Mouse (Mus musculus) forebrain, postnatal 0 days (tissue): ENCODE data around the gene Homer3. TPM values are rescaled to one million over a fixed set of nuclear protein-coding genes. Genes with fewer than 3 reads are reported as not detected.

Experiments used
- ATAC-seq: fragments of 200-750 bp; cut with Nextera tagmentation; 2 replicates; pipeline ENCODE4 v1.8.0; 2017; ENCODE audit warnings: mild to moderate bottlenecking, moderate library complexity
- DNase-seq: peaks from one replicate; pipeline ENCODE4 v3.0.0-alpha.2; 2015
- H3K27ac ChIP-seq: fragments of 300-500 bp; sonication (generic); 2 replicates; pipeline ENCODE4 v1.5.1; 2014; ENCODE audit warnings: low read depth, mild to moderate bottlenecking, antibody characterized with exemption, low read length, moderate library complexity, mixed read lengths
- H3K27me3 ChIP-seq: fragments of 300-500 bp; sonication (generic); 2 replicates; pipeline ENCODE4 v1.6.1; 2014; ENCODE audit warnings: mild to moderate bottlenecking, low read length, mixed read lengths; ENCODE audit not compliant: insufficient read depth
- H3K36me3 ChIP-seq: fragments of 300-500 bp; sonication (generic); 2 replicates; pipeline ENCODE4 v1.6.1; 2014; ENCODE audit warnings: mild to moderate bottlenecking, moderate library complexity; ENCODE audit not compliant: insufficient read depth
- H3K4me1 ChIP-seq: fragments of 300-500 bp; sonication (generic); 2 replicates; pipeline ENCODE4 v1.6.1; 2014; ENCODE audit warnings: antibody characterized with exemption; ENCODE audit not compliant: insufficient read depth
- H3K4me2 ChIP-seq: fragments of 300-500 bp; sonication (generic); 2 replicates; pipeline ENCODE4 v1.6.1; 2014; ENCODE audit warnings: low read depth, mild to moderate bottlenecking, moderate library complexity
- H3K4me3 ChIP-seq: fragments of 300-500 bp; sonication (generic); 2 replicates; pipeline ENCODE4 v1.5.1; 2014; ENCODE audit warnings: low read depth, low read length, mixed read lengths
- H3K9ac ChIP-seq: fragments of 300-500 bp; sonication (generic); 2 replicates; pipeline ENCODE4 v1.6.1; 2014; ENCODE audit warnings: mild to moderate bottlenecking
- H3K9me3 ChIP-seq: fragments of 300-500 bp; sonication (generic); 2 replicates; pipeline ENCODE4 v1.6.1; 2016; ENCODE audit warnings: low read length
- CTCF ChIP-seq: sonication (generic); IDR thresholded peaks from 2 replicates; pipeline ENCODE4 v1.5.1; 2016; ENCODE audit warnings: antibody characterized with exemption, control low read depth, low read depth
- WGBS: fragments of 180-500 bp; shearing (Covaris S2); extraction: QIAGEN DNeasy Blood & Tissue Kit; methylation state at CpG from one replicate; pipeline ENCODE4 v1.1.7; 2014; 5-methylcytosine and 5-hydroxymethylcytosine counted together
- polyA plus RNA-seq: library from polyadenylated mRNA; unstranded; fragments of >200 nt; fragmentation: Nextera tagmentation; extraction: Ambion mirVana; gene quantifications from 2 replicates; pipeline ENCODE4 v1.2.1, GENCODE M21; 2015
- total RNA-seq: library from RNA; depleted of rRNA; stranded (reverse); fragments of >200 nt; gene quantifications from 2 replicates; pipeline ENCODE4 v1.2.3, GENCODE M21; 2014

The Homer3 gene
- total and polyA plus RNA-seq, 2 experiments from 2014 or later, result 20.2 to 34.7 TPM

- Histone ChIP-seq H3K9me3 (no peaks in the 10 kb centered on the region), H3K9ac (no peak overlapping the region), H3K4me2 (no peak overlapping the region), H3K36me3 (peaks cover 76% of the 10 kb centered on the region), H3K27me3 (no peaks in the 10 kb centered on the region), H3K4me1 (no peaks in the 10 kb centered on the region), H3K4me3 (no peak overlapping the region), H3K27ac (no peak overlapping the region)
- DNase-seq (no peak), ATAC-seq (no peak)
- TF ChIP-seq CTCF, result no peak
- WGBS, result 95% methylated on average over 3 of the region's 3 CpGs
These were observed 41.1 kb downstream of the Homer3 start for GRCm38 (mm10) chr8:70323716-70324115.

GRCm38 (mm10) chr8:70327512-70327911 lies 44.9 kb downstream of the Homer3 start:
- H3K27ac ChIP-seq, result no peak overlapping the region
- peaks cover 9% of the 10 kb centered on the region; the same call in 1 of the 2 replicates for H3K4me1 ChIP-seq
- no peak overlapping the region for H3K4me3 ChIP-seq
- no peaks in the 10 kb centered on the region for H3K27me3 ChIP-seq
- no peak for ATAC-seq
- no peak for DNase-seq
- H3K9ac ChIP-seq, result no peak overlapping the region
- peaks cover 79% of the 10 kb centered on the region for H3K36me3 ChIP-seq
- 86% methylated on average over 6 of the region's 6 CpGs for WGBS
- H3K4me2 ChIP-seq, result no peak overlapping the region
- no peak for TF ChIP-seq CTCF
- H3K9me3 ChIP-seq, result no peaks in the 10 kb centered on the region

- H3K9me3 ChIP-seq, result no peaks in the 10 kb centered on the region
- H3K27ac ChIP-seq, result no peak within 1 kb of the TSS
- no peak for TF ChIP-seq CTCF
- no peak for ATAC-seq
- H3K9ac ChIP-seq, result 0 out of 2 replicates have a peak within 1 kb of the TSS, but pooled peaks have one; percentile 14
- no peak within 1 kb of the TSS for H3K4me3 ChIP-seq
- peaks cover 9% of the 10 kb centered on the region; the same call in 1 of the 2 replicates for H3K4me1 ChIP-seq
- WGBS, result 37% methylated on average over 14 of the region's 14 CpGs
- H3K27me3 ChIP-seq, result no peaks in the 10 kb centered on the region
- H3K4me2 ChIP-seq, result peak within 1 kb of the TSS; percentile 10; the same call in 1 of the 2 replicates
- DNase-seq, result no peak
- peaks cover 80% of the 10 kb centered on the region for H3K36me3 ChIP-seq
These were observed 46.7 kb downstream of the Homer3 start, which contains the start of gene Gdf1 for GRCm38 (mm10) chr8:70329124-70329834. Gene Gdf1 (plus strand): TSS chr8:70329817.

GRCm38 (mm10) chr8:70329835-70330740 lies 47.5 kb downstream of the Homer3 start:
- no peaks in the 10 kb centered on the region for H3K9me3 ChIP-seq
- peak overlapping the region; percentile 10; the same call in 1 of the 2 replicates for H3K4me2 ChIP-seq
- no peak overlapping the region for H3K4me3 ChIP-seq
- H3K4me1 ChIP-seq, result peaks cover 9% of the 10 kb centered on the region; the same call in 1 of the 2 replicates
- WGBS, result 15% methylated on average over 45 of the region's 45 CpGs
- no peak for TF ChIP-seq CTCF
- H3K27ac ChIP-seq, result no peak overlapping the region
- DNase-seq, result no peak
- peak; percentile 4 for ATAC-seq
- no peaks in the 10 kb centered on the region for H3K27me3 ChIP-seq
- peaks cover 82% of the 10 kb centered on the region for H3K36me3 ChIP-seq
- 0 out of 2 replicates have a peak overlapping the region, but pooled peaks have one; percentile 14 for H3K9ac ChIP-seq

- Histone ChIP-seq H3K4me1 (peaks cover 9% of the 10 kb centered on the region; the same call in 1 of the 2 replicates), H3K36me3 (peaks cover 82% of the 10 kb centered on the region), H3K27ac (peak overlapping the region; percentile 48; the same call in 1 of the 2 replicates), H3K27me3 (no peaks in the 10 kb centered on the region), H3K9ac (0 out of 2 replicates have a peak overlapping the region, but pooled peaks have one; percentile 14), H3K9me3 (no peaks in the 10 kb centered on the region), H3K4me2 (peak overlapping the region; percentile 10; the same call in 1 of the 2 replicates), H3K4me3 (no peak overlapping the region)
- DNase-seq, result peak; percentile 83
- TF ChIP-seq CTCF, result peak; percentile 74
- peak; percentile 89 for ATAC-seq
- 29% methylated on average over 53 of the region's 53 CpGs for WGBS
These were observed 48.2 kb downstream of the Homer3 start for GRCm38 (mm10) chr8:70330741-70331364.

GRCm38 (mm10) chr8:70331526-70331925 lies 48.9 kb downstream of the Homer3 start:
- Histone ChIP-seq H3K4me1 (peaks cover 9% of the 10 kb centered on the region; the same call in 1 of the 2 replicates), H3K4me3 (no peak overlapping the region), H3K36me3 (peaks cover 85% of the 10 kb centered on the region), H3K9me3 (no peaks in the 10 kb centered on the region), H3K4me2 (no peak overlapping the region; the same call in 1 of the 2 replicates), H3K27me3 (no peaks in the 10 kb centered on the region), H3K9ac (no peak overlapping the region), H3K27ac (peak overlapping the region; percentile 46)
- WGBS, result 66% methylated on average over 19 of the region's 19 CpGs
- TF ChIP-seq CTCF, result no peak
- ATAC-seq, result no peak
- DNase-seq, result peak; percentile 47
